Mouse (Mus musculus): ENCODE results near the gene Gprin1.
A peak's percentile ranks its signal among the peaks of the same experiment; 100 is the strongest.

Gene Gprin1

DNA sequence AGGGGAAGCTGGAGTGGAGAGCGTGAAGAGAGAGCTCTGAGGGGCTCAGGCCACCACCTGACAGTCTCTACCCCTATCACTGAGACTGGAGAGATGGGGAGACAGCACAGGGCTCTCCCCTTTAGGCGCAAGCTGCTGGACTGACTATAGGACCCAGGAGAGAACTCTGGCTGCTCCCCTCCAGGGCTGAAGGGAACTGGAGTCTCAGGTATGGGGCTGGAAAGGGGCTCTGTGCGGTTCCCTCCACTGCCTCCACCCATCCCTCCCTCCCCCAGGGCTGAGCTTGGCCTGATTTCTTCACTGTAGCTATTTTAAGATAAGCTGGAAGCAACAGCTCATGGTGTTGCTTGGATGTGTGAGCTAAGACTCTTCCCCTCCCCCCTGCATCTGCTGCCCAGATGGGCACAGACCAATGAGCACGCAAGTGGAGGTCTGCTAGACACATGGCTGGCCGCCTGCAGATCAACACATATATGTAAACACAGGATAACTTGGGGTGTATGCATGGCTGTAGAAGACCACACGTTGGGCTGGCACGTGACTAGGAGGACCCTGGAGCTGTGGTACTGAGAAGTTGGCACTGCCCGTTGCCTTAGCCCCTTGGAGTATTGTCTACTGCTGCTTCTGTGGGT lies 10.6 kb upstream of the Gprin1 start:
- no peak for DNase-seq (ENCODE audit: low spot score)

DNA sequence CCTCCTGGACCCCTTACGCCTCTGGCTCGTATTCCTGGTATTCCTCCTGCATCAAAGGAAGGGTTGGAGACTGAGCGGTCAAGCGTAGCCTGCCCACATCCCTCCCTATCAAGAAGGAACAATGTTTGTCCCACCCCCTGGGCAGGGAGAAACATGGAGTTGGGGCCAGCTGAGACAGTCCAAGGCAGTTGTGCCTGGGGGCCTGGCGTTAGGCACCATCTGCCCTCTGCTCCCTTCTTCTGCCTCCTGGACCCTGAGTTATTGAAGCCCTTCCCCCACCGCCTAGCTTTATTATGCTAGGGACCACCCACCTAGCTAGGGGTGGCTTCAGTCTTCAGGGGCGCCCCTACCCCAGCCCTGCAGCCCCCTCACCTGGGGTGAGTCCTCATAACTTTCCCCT lies 9.8 kb upstream of the Gprin1 start:
- no peak for DNase-seq (ENCODE audit: low spot score)

DNA sequence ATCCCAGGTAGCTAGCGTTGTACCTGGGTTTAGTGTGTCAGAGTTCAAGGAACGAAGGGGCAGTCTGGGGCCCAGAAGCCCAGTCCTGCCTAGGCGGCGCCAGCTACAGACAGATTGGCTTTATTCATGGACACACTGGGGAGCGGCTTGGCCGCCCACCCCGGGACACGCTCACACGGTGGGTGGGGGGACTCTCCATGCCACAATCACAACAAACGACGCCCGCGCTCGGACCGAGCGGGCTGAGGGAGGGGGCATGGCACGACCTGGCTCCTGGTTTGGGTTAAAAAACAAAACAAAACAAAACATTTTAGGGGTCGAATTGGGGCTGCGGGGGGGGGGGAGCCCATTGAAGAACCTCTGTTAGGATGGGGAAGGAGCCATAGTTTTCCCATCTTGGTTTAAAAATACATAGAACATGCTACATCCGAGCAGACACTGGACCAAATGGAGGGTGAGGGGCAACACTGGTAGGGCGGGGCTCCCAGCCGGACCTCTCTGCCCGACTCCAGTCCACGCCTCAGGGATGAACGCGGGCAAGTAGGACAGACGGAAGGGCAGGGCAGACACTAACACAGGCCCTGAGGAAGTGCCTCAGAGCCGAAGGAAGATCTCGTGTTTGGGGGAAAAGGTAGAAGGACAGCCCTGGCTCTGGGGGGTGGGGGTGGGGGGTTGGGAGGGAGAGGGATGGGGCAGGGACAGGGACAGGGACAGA lies 9.2 kb upstream of the Gprin1 start:
- no peak for DNase-seq (ENCODE audit: low spot score)

DNA sequence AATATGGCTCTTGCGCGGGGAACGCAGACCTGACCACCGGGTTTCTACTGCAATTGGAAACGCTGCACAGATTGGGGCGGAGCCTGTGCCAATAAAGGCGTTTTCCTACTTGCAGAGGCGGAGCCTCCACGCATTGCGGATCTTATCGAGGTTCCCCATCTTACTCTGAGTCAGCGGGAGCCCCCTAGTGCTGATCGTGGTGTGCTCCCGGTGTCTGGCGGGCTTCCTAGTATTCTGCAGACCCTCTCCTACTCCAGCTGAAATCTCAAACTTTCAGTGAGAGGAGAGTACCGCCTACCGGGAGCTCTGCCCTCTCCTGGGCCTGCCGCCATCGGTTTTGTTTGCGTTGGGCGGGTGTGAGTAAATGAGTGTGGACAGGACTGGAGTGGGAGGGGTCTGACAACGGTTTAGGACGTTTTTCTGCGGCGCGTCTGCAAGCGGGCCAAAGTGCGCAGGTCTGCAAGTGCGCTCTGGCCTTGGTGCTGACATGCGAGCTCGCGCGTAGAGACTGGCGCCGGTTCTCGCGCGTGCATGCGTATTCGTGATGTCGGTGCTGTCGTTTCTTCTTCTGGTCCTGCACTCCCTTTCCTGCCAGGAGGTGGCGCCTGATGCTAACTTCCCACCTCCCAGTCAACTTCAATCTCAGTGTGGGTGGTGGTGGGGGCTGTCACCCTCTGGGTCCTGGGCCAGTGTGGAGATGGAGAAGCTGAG lies 8.5 kb upstream of the Gprin1 start:
- DNase-seq (ENCODE audit: low spot score): peak; percentile 77

DNA sequence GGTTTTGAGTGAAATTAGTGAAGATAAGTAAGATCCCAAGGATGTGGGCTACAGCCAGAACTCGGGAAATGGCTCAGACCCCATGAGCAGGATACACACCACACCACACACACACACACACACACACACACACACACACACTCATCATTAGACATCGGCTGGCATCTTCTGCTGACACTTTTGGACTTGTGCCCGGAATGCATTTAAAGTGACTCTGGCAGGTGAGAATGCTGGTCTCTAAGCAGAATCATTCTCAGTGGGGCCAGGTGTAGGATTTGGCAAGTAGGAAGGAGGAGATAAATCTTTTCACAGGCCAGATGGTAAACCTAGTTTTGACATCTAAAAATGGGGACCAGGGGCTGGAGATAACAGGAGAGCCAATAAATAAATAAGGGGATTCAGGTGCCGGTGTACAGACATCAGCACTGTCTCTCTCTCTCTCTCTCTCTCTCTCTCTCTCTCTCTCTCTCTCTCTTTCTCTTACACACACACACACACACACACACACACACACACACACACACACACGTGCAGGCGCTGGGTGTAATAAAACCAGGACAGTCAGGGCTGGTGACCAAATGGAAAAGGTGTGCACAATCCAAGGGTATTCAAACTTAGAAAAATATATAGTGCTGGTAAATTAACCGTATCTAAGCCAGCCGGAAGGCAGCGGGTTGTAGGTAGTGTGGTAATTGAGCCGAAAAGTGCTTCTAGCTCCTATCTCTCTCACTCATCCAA lies 7.6 kb upstream of the Gprin1 start:
- DNase-seq (ENCODE audit: low spot score): no peak

DNA sequence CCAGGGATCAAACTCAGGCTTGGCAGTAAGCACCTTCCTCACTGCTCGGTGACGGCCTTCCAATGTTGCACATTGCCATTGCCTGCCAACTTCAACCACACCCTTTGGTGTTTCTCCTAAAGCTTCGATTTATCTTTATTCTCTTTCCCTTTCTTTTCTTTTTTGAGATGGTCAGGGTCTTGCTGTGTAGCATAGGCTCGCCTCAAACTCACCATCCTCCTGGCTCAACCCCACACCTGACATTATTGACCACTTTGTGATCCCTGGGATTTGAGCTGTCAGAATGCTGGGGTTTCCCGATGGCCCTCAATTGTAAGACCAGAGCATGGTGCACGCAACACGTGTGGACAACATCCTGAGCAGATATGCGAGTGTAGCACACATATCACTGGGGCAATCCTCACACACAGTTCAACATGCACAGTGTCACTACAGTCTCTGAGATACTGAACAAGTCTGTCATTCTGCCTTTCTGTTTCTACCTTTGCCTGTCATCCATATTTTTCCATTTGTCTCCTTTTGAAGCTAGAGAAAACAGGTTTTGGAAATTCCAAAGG lies 6.6 kb upstream of the Gprin1 start:
- no peak for DNase-seq (ENCODE audit: low spot score)

DNA sequence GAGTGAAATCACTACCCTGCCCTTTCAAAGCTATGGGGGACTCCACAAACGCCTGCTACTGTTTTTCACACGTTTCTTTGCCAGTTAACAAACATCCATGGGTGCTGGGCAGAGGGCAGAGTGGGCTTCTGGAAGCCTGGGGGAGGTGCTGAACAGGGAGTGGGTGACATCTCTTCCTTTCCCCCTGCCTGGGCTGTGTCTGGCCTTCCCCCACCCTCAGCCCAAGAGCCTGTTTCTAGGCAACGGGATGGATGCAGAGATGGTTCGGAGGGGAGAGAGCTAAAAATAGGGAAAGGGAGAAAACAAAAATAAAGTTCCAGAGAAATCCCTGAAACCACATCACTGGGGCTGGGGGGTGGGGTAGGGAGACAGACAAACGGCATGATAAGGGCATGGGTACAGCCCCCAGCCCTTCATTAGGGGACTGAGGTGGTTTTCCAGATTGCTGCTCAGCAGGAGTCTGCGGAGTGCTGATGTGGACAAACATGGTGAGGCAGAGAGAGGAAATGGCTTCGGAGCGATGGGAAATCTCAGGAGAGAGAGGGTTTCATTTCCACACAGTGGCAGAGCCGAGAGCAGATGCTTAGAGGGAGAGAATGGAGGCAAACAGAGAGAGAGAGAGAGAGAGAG lies 5.6 kb upstream of the Gprin1 start:
- DNase-seq (ENCODE audit: low spot score): no peak

DNA sequence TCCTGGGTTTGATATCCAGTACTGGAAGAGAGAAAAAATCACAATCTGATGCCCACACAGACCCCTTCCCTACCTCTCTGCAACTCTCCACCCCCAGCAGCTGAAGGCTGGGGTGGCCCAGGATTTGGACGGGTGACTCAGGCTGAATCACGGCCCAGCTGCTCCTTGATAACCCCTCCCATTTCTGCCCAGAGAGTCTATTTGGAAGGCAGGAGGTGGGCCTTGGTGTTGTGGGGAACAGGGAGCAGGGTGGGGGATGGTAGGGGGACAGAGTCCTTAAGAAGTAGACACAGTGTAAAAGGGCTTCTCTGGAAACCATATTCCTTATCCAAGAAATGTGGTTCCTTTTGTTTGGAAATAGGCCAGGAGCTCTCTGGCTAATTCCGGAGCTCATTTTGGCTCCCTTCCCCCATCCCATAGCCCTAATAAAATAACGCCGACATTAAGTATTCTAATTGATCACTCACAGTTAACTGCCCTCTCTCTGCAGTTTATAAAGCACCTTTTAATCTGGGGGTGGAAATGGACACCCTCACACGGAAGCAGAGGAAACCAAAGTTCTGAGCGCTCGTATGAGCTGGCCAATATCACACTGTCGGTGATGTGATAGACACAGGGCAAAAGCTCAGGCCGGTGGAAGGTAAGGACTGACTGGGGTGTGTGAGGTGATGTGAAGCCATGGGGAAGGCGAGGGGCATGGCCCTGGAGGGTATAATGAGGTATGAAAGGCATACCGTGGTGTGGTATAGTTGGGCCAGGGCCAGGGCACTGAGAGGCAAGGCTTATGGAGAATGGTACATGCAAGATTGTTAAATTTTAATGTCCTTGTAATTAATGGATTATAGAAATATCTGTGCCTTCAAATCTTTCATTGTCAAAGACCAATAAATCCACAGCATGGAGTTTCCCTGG lies 4.8 kb upstream of the Gprin1 start:
- no peak for DNase-seq (ENCODE audit: low spot score)

DNA sequence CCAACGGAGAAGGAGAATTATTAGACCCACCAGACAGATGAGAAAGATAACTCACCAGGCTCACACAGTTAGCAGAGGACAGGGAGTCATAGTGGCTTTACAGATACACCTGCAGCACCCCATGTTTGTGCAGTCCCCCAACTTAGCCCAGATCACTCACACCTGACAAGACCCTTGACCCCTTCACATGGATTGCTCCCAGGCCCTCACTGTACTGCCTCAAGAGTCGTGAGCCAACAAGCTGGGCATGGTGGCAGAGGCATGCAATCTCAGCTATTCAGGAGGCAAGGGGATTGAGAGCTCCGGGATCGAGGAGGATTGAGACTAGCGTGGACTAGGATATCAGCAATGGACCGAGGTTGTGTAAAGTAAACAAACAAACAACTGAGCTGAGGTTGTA lies 4.1 kb upstream of the Gprin1 start:
- DNase-seq (ENCODE audit: low spot score): no peak

DNA sequence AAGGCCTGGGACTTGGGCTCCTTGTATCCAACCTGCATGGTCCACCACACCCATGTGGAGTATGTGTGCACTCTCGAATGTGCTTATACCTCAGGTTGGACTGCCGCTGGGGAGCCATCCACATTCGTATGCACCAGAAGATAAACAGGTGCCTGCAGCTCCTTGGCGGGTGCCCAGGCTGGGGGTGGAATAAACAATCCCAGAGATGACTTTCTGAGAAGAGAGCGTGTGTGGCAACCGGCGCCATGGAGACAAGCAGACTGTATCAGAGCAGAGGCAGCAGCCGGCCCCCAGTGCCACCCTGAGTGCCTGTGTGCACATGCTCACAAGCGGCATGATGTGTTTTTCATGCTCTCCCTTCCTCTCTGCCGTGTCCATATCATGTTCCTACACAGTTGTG lies 3.0 kb upstream of the Gprin1 start:
- DNase-seq (ENCODE audit: low spot score): no peak

DNA sequence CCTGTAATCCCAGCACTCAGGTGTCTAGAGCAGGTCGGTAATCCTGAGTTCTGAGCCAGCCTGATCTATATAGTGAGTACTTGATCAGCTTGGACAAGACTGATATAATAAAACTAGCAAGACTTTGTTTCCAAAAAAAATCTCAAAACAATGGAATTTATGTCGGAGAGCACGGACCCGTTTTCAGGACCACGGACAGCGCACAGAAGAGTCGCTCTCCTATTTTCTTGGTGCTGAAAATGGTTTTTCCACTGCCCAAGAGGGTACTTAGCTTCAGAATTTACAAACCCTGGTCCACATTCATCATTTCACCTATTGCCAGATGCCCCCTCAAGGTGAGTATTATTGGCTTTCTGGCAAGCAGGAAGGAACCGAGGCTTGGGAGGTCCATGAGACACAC lies 1.0 kb upstream of the Gprin1 start:
- DNase-seq (ENCODE audit: low spot score): peak; percentile 28

DNA sequence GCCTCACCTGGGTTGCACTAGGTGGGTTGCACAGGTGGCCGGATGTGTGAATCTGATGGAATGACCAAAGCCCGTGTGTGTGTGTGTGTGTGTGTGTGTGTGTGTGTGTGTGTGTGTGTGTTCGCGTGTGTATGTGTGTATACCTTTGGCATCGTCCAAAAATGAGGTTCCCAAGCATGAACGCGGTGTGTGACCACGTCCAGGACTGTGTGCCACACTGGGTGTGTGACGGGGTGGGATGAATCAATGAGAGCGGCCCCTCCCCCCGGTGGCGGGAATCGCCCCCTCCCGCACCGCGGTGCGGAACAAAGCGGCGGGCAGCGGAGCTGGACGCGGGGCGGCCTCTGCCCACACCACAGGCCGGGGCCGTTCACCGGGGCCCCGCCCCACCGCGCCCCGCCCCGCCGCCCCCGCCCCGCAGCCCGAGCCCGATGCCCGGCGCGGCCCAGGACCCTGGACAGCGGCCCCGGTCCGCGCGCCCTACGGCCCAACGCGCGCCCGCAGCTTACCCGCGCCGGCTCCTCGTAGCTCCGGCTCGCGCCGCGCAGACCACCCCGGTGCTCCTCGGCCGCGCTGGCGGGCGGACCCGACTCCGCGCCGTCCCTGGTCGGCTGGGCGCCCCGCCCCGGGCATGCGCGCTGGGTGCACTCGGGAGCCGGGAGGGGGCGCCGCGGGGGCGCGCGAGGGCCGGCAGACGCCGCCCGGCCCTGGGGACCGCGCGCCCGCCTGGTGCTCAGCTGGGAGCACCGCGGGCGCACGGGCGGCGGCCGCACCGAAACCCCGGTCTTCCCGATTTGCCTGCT lies 412 bp downstream of the Gprin1 start:
- no peak for DNase-seq (ENCODE audit: low spot score)

DNA sequence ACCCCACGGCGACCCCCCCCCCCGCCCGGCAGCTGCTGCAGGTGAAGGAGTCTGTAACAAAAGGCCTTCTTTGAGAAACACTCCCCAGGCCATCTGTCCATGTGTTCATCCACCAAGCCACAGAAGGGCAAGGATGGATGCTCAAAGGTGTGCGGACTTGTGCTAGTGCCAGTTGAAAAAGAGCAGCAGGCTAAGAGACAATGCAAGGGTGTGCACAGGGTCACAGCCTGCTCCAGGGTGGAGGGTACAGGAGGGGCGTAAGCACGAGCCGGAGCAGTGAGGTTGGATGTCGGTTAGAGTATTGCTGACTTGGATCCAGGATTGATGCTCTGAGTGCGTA lies 983 bp downstream of the Gprin1 start:
- no peak for DNase-seq (ENCODE audit: low spot score)

DNA sequence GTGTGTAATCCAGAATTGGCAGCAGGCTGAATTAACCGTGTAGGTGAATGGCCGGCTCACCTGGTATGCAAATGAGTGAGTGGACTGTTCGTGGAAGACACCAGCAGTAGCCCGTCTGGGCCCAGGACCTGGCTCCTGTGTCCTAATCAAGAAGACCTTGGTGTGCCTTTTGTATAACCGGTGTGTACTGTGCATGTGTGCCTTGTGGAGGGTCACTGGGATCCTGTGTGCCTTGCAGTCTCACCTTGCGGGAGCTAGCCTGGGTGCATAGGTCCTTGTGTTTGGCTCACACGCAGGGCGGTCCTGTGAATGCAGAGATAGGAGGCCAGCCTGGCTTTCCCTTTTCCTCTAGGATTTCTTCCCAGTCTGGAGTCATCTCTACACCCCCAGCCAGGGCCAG lies 1.5 kb downstream of the Gprin1 start:
- DNase-seq (ENCODE audit: low spot score): no peak

DNA sequence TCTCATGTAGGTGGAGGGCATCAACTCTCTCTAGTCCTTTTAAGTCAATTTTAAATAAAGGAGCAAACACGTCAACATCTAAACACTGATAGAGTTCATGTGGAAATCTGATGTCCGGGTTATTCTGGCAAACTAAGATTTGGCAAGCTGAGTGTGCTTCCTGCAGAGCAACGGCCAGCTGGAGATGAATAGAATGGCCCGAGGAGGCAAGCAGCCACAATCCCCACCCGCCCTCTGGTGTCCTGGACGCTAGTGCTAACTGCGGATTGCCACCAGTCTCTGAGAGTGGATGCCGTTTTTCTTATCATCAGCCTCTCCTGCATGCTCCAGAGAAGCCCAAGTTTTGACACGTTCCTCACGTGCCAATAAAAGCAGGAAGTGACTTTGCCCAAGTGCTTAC lies 2.8 kb downstream of the Gprin1 start:
- no peak for DNase-seq (ENCODE audit: low spot score)

DNA sequence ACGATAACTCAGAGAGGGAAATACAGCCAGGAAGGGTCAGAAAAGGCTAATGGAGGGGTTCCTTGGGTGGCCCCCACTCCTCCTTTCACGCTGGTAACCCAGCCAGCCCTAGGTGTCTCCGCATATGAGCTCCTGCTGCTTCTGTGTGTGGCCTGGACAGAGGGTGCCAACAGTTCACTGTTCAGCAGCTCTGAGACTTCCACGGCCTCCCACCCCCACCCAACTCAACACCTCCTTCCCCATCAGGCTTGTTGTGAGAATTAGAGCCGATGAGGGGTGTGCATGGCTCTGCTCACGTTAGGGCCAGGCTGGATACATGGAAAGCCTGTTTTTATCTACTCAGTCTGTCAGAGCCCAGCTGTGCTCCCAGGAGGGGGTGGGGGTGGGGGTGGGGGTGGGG lies 3.6 kb downstream of the Gprin1 start:
- no peak for DNase-seq (ENCODE audit: low spot score)

DNA sequence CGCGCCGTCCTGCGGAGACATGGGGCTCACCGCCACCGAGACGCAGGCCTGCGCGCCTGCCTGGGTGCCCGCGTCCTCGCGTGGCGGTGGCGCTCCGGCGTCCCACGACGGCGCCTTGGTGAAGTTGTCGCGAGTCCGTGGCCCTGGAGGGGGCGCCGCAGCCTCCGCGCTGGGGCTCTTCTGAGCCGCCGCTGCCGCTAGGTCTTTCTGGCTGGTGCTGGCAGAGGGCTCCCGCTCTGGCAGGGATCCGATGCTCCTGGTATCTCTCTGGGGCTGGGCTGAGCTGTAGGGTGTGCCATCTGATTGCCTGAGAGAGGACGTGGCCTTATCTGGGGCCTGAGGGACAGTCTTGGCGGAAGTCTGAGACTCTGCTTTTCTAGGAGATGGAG lies 11.5 kb downstream of the Gprin1 start:
- no peak for DNase-seq (ENCODE audit: low spot score)

DNA sequence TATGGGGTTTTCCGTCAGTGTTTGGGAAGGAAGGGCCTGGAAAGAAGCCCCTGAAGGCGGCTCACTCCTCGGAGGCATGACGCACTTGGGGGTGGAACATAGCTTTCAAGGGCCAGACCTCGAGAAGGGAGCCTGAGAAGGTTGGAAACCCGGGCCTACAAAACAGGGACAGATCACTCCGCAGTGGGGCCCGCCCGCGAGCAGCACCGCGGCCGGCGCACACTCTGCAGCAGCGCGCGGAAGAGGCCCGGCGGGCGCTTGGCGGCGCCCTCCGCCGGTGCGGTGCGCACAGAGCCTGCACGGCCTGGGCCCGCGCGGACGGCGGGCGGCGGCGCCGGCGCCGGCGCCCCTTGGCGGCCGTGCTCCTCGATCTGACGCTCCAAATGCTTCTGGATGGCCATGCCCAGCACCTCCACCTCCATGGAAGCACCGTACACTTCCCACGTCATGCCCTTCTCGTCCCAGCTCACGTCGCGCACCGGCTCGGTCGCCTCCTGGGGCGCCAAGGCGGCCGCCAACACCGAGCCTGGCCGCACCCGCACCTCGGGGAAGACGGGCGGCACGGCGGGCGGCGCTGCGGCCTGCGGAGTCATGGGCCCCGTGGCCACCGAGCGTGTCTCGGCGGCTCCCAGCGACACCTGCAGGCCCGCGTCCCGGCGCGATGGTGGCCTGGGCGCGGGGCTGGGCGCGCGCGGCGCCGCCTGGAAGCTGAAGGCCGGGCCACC lies 12.0 kb downstream of the Gprin1 start:
- peak; percentile 26 for DNase-seq (ENCODE audit: low spot score)

DNA sequence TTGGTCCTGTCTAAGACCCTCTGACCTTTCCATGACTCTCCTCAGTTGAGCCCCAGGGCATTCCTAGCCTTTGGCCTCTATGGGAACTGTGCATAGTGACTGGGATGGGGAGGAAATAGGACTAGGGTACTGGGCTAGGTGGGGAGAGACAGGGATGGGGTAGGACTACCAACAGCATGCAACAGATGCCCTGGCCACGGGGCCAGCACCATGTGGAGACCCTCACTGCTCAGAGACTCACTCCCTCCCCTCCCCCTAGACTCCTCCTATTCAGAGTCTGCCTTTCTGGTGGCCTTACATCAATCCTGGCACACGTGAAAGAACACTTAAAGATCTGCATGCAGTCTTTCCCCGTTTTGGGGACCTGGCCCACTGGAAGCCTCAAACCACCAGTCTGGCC lies 12.7 kb downstream of the Gprin1 start:
- no peak for DNase-seq (ENCODE audit: low spot score)

DNA sequence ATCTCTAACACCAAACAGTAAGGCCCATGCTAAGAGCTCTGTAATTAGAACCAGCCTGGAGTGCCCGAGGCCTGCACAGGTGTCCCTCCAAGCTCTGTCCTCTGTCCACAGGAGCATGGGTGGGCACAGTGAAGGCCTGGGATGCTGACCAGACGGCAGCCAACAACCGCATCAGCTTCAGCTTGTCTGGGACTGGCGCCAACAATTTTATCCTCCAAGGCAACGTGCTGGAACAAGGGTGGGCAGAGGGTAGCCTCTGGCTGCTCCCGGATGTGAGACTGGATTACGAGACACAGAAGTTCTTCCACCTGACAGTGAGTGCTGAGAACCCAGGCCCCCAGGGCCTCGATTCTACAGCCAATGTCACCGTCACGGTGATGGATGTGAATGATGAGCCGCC lies 23.5 kb downstream of the Gprin1 start:
- DNase-seq (ENCODE audit: low spot score): no peak
